Mouse (Mus musculus) mature B cell (primary cell): ENCODE results near the gene Napsa.

Experiments
- in situ Hi-C: fragments of 300-500 bp; cut with MboI; formaldehyde crosslinking; loops from 2 replicates; pipeline ENCODE4 v1.14.3; 2019

The Napsa gene

DNA sequence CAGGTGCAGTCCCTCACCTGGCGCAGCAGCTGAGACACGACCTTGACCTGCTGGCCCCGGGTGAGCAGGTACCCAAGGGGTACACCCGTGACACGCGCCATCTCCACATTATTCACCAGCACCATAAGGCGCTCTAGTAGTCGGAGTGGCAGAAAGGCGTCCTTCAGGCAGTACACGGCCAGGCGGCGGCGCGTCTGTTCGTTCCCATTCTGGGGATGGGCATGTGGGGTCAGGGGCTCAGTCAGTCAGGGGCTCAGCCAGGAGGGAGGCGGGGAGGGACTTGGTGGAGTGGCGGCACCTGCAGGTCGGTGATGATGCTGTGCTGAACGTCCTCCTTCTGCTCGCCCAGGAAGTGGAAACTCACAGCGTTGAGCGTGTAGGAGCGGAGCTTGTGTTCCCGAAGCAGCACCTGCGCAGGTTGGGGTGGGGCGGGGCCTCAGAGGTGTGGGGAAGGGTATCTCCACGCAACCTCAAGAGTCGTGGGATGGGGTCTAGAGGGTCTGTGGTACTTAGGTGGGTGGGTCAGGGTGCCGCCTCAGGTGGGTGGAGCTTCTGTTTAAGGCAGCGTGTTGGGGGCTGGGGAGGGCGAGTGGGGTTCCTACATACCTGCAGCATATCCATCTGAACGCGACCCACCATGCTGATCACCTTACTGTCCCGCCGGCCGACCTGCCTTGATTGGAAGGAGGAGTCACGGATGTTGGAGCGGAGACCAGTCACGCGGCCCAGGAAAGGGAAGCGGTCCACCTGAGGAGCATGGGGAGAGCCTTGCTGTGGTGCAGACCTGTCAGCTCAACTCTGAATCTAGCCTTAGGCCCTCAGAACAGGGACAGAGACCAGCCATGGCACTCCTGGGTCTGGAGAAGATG lies 33.2 kb upstream of the Napsa start:
- in situ Hi-C loops, result no loop called here

DNA sequence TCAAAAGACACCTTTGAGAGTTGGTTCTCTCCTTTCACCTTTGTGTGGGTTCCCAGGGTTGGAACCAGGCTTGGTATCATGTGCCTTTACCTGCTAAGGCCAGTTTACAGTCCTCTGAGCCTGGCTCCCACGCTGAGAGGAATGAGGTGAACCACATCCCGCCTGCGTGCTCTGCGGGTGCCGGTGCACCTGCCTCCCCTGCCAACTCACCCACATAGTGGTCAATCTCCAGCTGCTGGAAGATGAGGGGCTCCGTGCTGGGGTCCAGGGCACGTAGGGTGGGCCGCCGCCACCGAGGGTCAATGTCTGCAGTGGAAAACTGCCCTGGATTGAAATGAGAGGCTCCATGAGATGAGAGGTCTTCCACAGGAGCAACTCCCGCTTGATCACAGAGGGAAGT lies 29.6 kb upstream of the Napsa start:
- in situ Hi-C loops, result no loop called here

DNA sequence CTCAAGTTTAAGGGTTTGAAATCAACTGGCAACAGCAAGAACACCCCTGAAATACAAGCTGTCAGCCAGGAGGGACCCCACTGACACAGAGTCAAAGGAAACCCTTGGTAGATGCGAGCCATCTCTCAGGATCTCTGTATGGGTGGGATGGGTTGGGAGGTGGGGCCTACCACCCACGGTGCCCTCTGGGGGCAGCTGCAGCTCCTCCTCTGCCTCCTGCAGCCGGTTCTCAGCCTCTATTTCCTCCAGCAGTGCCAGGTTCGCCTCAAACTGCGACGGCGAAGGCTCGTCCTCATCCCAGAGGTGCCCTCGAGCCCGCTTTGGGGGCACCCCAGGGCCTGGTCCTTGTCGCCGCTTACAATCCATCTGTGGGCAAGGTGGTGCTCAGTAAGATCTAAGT lies 29.1 kb upstream of the Napsa start:
- in situ Hi-C loops, result no loop called here

DNA sequence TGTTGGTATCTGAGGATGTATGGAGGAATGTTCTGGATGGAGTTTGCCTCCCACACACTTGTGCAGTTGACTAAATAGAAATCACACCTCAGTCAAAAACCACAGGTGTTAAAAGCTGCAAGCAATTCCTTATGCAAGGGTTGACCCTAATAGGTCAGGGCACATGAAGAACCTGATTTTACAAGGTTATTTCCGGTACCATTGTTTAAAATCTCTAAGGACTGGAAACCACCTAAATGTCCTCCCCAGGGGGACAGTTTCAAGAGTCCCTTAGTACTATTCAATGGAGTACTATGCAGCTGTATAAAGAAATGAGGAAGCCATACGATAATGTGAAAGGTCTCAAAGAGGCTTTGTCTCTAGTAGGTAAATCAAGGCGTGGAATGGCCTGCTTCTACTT lies 25.9 kb upstream of the Napsa start:
- in situ Hi-C loops, result no loop called here

DNA sequence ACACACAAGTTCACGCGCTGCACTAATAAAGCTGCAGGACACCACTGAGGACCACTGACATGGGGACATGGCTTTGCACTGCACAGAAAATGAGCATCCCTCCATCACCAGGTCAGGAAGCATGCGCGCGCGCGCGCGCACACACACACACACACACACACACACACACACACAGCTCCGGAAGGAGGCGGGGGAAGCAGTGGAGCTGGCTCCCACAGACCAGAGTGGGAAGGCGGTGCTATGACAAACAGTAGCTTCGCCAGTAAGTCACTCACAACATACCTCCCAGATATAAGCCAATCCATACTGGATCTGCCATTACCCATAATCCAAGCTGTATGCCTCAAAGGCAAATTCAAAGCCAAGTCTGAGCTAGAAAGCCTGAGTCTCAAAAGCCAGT lies 25.1 kb upstream of the Napsa start:
- in situ Hi-C loops, result no loop called here

DNA sequence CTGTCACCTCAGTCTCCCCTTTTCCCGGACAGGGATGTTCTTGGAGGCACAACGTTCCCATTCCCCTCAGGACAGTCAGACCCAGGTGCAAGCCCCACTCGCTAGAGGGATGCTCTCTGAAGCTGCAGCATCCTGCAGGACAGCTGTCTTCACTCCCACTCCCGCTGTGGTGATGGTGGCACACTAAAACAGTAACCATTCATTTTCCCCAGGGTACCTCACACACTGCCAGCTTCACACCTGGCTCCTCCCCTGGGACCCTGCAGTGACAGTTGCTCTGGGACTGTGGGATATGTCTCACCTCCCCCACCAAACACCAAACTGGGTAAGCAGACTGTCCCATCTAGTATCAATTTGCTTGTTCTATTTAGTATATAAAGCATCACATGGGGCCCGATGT lies 24.5 kb upstream of the Napsa start:
- in situ Hi-C loops, result no loop called here

DNA sequence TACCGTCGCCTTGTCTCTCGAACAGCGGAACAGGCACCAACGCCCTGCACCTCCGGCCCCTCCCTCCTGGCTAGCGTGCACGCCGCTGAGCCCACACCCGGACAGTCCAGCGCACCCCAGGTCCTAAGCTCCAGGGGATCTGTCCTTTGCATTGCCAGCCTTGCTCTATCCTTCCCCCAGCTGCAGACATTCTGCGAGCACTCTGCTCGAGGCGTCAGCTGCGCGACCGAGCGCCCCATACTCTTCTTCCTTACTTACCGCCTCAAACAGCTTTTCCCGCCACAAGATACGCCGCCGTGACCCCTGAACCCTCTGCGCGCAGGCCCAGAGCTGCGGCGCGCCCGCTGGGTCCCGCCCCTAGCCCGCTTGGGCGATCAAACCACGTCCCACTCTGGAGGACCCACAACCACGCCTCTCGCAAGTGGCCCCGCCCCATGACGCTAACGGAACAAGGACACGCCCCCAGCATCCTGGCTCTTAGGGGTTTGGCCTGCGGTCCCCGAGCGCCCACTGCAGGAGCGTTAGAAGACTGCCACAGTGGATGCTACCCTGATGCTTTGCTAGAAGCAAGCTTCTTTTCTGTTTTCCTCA lies 23.6 kb upstream of the Napsa start, which contains the start of gene Pold1:
Pold1 (minus strand) TSS at position 353 of the 591 bp plus-strand sequence.
- in situ Hi-C loops, result no loop called here

DNA sequence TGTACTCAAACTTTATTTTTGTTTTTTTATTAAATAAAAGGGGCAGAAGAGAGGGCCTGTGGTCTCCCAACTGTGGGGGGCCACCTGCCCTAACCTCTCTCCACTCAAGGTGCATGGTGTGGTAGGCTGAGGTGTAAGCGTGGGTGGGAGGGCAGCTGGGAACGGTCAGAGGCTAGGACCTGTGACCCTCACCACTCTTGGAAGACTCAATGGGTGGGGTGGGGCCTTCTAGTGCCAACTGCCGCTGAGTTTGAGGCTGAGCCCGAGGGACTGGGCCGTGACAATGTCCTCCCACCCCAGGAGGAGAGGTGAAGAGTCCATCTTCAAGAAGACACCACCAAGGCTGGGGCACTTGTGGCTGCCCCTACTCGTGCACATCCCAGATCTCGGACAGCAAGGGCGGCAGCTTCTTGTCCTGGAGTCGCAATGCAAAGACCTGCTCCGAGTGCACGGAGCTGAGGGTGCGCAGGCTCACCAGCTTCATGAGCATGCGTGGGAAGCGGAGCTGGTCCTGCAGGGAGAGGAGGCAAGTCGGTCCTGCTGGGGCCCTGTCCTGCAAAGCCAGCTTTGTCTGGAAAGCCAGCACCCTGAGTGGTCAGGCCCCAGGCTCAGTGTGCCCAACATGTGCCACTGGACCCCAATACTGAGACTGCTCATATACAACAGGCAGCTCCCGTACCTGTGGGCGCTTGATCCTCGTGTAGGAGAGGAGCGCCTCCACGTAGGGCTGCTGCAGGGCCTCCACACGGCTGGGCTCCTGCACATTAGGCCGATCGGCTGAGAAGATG lies 22.4 kb upstream of the Napsa start:
- in situ Hi-C loops, result no loop called here

DNA sequence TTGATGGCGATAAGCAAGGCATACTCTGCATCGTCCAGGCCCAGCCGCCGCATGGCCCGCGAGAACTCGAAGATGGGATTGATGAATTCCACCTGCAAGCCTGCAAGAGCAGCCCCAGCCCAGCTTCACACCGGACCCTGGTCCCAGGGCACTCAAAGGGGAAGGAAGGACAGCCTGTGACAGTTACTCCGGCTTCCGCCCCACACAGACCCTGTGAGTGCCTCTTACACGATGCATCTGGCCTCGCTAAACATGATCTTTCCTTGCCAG lies 21.8 kb upstream of the Napsa start:
- in situ Hi-C loops, result no loop called here

DNA sequence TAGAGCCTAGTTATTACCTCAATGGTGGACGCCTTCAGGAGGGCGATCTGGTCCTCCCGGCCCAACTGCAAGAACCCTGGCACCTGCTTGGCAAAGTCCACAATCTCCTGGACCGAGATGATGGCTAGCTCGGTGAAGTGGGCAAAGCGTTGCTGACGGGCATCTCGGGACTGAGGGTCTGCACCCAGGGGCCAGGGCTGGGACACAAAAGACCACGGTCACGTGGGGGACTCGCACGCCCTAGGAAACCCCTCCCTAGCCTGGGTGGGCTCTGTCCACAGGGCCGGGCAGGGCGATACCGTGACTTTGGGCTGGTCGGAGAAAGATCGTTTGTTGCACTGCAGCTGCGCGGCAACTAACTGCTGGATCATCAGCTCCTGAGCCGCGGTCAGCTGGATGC lies 20.9 kb upstream of the Napsa start:
- in situ Hi-C loops, result no loop called here

DNA sequence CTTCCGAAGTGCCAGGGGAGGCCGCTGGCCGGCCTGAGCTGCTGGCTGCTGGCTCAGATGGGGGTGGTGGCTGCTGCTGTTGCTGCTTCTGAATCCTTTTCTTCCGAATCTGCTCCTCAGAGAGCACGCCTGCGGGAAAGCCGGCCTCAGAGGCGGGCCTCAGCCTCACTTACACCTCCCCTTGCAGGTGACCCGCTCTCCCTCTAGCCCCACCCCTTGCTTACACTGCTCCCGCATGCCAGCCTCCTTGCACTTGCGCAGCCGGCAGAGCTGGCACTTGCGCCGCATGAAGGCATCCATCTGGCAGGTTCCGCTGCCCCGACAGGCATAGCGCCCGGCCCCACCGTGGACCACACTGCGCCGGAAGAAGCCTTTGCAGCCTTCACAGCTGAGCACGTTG lies 20.4 kb upstream of the Napsa start:
- in situ Hi-C loops, result no loop called here

DNA sequence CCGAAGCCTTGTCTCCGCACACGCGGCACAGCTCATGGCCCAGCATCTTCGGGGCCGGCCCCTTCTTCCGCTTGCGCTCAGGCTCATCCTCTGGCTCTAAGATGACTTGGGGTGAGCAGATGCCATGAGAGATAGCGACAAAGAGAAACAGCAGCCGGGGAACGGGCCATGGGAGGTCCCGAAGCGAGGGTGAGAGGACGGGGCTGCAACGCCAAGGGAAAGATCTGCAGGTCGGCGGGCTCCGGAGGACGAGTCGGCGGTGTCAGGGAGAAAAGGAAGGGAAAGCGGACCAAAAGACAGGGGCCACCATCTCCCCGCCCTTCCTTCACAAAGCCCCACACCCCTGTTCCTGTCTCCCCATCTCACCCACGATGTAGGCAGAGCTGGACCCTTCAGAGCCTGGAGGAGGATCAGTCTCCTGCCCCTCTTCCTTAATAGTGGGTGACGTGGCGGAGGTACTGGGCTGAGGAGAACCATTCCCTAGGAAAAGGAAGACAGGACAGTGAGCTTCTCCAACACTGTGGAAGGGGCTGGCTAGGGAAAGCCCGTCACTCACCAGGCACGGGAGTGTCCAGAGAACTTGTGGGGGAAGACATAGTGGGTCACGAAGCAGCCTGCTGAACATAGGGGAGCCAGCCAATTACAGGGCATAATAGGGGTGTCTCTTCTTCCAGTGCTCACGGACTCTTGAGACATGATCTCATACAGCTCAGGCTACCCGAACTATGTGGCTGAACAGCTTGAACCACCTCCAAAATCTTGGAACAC lies 19.9 kb upstream of the Napsa start:
- in situ Hi-C loops, result no loop called here

DNA sequence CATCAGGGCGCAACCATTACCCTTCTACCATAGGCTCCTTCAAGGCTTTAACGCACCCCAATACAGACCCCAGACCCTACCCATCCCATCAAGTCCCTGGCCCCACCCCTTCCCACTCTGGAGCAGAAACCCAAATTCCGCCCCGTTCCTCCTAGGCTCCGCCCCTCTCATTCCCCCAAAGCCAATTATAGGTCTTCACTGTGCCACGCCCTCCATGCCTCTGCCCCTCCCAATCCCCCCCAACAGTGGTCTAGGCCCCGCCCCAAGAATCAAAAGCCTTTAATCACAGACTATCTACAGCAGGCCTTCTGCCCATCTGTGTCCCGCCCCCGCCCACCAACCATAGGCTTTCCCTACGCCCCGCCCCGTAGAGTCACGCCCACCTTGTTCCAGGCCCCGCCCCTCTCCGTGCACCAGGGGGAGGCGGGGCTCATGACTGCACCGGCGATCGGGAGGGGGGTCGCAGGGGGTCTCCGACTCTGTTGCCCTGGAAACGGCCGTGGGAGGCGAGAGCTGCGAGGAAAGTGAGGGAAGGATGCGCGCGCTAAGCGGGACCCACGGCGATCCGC lies 18.9 kb upstream of the Napsa start:
- in situ Hi-C loops, result no loop called here

DNA sequence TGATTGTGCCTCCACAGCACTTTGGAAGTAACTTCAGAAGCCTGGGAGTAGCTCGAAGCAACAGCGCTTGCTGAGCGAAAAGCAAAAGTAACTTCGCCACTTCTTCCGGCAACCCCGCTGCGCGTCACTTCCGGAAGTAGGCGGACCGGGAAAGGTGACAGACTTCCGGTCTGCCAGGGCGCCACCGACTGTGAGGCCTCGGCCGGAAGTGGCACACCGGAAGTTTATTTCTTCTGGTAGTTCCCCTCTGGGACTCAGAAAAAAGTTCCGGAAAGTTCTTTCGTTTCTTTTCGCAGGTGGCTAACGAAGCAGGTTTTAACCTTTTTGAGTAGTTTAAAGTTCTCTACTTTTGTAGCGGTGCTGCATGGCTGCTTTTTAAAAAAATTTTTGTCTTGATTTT lies 18.4 kb upstream of the Napsa start, which contains the start of gene Nr1h2:
Nr1h2 (minus strand) TSS at position 126 of the 400 bp plus-strand sequence.
- in situ Hi-C loops, result no loop called here

DNA sequence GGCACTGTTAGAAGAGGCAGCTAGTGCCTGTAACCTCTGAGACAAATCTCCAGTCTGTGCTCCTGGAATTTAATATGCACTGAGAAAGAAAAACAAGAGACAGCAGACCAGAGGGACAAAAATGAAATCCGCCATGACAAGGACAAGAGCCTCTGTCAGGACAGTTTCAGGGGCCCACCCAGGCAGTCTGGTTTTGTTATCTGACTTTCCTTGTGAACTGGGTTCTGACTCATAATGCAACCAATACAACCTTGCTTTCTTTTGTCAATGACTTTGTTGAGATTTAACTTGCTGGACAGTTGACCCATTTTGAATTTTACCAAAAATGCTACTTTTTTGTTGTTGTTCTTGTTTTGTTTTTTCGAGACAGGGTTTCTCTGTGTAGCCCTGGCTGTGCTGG lies 14.6 kb upstream of the Napsa start:
- in situ Hi-C loops, result no loop called here

DNA sequence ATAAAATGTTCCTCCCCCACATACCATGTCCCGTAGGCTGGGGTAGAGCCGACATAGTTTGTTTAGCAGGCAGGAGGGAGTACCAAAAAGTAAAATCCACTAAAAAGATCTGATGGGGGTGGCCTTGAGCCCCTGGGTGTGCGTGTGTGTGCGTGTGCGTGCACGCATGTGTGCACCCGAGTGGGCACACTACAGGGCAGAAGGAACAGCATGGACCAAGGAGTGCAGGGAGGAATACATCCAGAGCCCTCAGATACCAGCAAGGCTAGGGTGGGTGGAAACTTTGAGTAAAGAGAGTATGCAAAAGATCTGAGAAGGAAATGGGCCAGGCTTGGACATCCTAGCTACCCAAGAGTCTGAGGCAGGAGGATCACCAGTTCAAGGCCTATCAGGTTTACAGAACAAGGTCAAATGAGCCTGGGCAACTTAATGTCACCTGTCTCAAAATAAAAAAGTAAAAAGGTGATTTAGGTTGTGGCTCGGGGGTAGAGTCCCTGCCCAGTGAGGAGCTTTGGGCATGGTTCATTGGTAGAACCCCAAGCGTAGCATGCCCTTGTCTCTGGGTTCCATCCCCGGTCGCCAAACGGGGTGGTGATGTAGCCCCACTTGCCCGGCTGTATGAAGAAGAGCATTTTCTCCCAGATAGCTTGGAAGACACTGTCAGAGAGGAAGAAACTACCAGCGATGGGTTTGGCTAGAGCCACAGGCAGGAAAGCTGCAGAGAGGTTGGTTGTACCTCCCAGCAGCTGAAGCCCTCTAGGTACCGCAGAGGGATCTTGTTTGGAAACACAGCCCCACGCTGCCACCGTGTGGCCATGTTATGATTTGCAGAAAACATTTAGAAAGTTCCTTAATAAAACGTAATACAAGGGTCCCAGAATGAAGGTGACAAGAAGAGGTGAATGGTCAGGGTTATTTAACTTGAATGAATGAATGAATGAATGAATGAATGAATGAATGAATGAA lies 11.5 kb upstream of the Napsa start:
- in situ Hi-C loops, result no loop called here

DNA sequence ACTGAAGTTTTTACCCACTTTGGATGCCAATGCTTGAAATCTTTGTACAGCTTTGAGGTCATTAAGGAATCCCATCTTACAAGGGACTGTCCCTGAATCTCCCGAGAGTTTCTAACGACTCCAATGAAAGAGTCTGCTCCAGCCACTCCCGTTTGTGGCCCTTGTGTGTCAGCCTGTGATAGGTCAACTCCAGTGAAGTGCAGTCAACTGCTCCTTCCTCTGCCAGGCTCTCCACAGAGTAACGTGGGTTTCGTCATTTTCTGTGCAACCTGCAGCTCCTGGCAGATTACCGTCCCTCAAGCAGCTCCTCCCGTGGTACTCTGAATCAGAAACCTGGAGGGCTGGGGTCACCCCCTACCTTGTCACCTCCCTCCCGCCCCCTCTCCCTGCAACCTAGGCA lies 8.9 kb upstream of the Napsa start:
- in situ Hi-C loops, result no loop called here

DNA sequence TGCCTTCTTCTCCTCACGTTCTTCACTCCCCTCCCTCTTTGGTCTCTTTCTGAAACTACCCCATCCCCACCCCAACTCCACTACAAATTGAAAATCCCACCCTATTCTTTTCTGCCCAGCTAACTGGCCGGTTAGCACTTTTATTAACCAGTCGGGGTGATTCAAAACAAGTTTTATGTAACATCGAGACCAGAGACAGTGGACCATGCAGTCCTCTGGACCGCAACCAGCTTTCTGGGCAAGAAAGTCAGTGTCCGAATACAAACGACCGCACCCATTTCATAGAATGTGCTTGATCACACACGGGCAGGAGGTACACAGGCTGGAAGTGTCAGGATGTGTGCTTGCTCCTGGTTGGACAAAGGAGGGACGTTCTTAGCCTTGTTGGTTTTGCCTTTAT lies 7.7 kb upstream of the Napsa start:
- in situ Hi-C loops, result no loop called here

DNA sequence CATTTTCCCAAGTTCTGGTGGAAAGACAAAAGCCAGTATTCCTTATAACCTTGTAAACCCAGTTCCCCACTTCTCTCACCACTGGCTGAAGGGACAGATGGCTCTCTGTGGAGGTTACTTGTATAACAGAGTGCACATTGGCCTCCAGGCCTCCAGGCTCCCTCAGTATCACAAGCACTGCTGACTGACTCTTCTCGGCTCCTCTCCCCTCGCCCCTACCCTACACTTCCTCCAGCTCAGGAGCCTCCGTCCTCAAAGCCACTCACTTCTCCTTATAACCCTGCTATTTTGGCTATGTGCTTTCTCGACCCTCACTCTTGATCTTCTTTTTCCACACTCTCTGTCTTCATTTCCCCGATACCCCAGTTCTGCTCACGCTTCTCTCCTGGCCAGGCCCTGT lies 6.8 kb upstream of the Napsa start:
- in situ Hi-C loops, result no loop called here

DNA sequence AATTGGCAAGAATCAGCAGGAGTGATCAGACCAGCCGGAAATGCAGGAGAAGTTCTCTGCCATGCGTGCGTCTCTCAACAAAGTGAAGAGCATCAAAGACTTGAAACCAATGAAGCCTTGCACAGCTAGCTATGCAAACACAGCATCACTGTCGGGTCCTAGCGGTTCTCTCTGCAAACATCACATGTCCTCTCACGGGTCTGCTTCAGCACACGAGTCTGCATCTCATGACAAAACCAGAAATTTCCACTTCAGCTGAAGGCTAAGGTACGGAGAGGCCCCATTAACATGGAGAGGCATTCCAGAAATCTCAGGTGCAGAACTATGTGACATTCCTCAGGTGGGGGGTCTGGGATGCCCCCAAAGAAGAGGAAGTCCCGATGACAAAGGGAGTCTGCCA lies 3.4 kb upstream of the Napsa start:
- in situ Hi-C loops, result no loop called here

DNA sequence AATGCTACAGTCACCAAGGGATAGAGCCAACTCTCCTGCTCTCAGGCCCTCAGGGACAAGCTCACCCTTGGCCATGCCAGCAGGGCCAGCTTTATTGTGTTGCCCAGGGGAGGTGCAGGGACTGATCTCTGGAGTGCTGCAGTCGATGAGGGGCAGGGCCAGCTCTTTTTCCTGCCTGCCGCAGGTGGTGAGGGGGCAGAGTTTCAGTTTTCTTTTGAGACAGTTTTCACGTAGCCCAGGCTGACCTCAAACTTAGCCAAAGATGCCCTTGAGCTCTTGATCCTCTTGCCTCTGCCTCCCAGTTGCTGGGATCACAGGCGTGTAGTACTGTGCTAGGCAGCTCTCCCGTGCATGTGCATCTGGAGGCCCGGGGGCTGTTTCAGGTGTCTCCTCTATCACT lies 1.2 kb upstream of the Napsa start:
- in situ Hi-C loops, result no loop called here
